Mouse (Mus musculus) embryonic facial prominence, embryonic 12.5 days (tissue): Measurements from ENCODE around the gene Tedc1. TPM values are rescaled to one million over a fixed set of nuclear protein-coding genes. Genes with fewer than 3 reads are reported as not detected.
"Not testable (repeated sequence)": the region's sequence is repeated elsewhere in the genome, so short reads cannot be mapped to it uniquely, and the experiment has no call there.

ENCODE experiments used
- ATAC-seq: fragments of 200-750 bp; cut with Nextera tagmentation; 2 replicates; pipeline ENCODE4 v1.8.0; 2017; ENCODE audit not compliant: insufficient number of reproducible peaks, insufficient read depth, low FRiP score, low TSS enrichment
- H3K27ac ChIP-seq: fragments of 300-500 bp; sonication (generic); 2 replicates; pipeline ENCODE4 v1.5.1; 2016; ENCODE audit warnings: mild to moderate bottlenecking
- H3K27me3 ChIP-seq: fragments of 300-500 bp; sonication (generic); 2 replicates; pipeline ENCODE4 v1.6.1; 2016; ENCODE audit warnings: mild to moderate bottlenecking, moderate library complexity
- H3K36me3 ChIP-seq: fragments of 300-500 bp; sonication (generic); 2 replicates; pipeline ENCODE4 v1.6.1; 2016; ENCODE audit warnings: mild to moderate bottlenecking
- H3K4me1 ChIP-seq: fragments of 300-500 bp; sonication (generic); 2 replicates; pipeline ENCODE4 v1.6.1; 2016
- H3K4me2 ChIP-seq: fragments of 300-500 bp; sonication (generic); replicated peaks from 2 replicates; pipeline ENCODE4 v1.6.1; 2016; ENCODE audit warnings: mild to moderate bottlenecking, moderate library complexity
- H3K4me3 ChIP-seq: fragments of 300-500 bp; sonication (generic); 2 replicates; pipeline ENCODE4 v1.5.1; 2016; ENCODE audit warnings: mild to moderate bottlenecking
- H3K9ac ChIP-seq: fragments of 300-500 bp; sonication (generic); 2 replicates; pipeline ENCODE4 v1.6.1; 2016; ENCODE audit warnings: mild to moderate bottlenecking, moderate library complexity
- H3K9me3 ChIP-seq: fragments of 300-500 bp; sonication (generic); 2 replicates; pipeline ENCODE4 v1.6.1; 2016; ENCODE audit warnings: mild to moderate bottlenecking, moderate library complexity
- whole genome bisulfite sequencing: fragments of 180-500 bp; shearing (Covaris S2); methylation state at CpG from one replicate; pipeline ENCODE4 v1.1.7; 2016; 5-methylcytosine and 5-hydroxymethylcytosine counted together
- polyA plus RNA-seq: library from polyadenylated mRNA; unstranded; fragments of >200 nt; fragmentation: Nextera tagmentation; extraction: Ambion mirVana; gene quantifications from 2 replicates; pipeline ENCODE4 v1.2.1, GENCODE M21; 2016

Tedc1 gene
- polyA plus RNA-seq, 1 experiment from 2014 or later, result 49.7 TPM

GRCm38 (mm10) chr12:113187584-113188295 is 31.5 kb downstream of the Tedc1 start:
- Histone ChIP-seq H3K4me2 (peak overlapping the region; percentile 89), H3K4me1 (peaks cover 17% of the 10 kb centered on the region), H3K9me3 (no peaks in the 10 kb centered on the region), H3K27ac (no peak overlapping the region), H3K27me3 (peaks cover 20% of the 10 kb centered on the region), H3K4me3 (peak overlapping the region; percentile 71), H3K9ac (peak overlapping the region; percentile 31), H3K36me3 (peaks cover 16% of the 10 kb centered on the region)
- 2% methylated on average over 56 of the region's 56 CpGs for WGBS
- ATAC-seq, result 0 out of 2 replicates have a peak, but pooled peaks have one; percentile 3

GRCm38 (mm10) chr12:113188349-113189055 is 32.3 kb downstream of the Tedc1 start:
- no peak for ATAC-seq
- Histone ChIP-seq H3K4me1 (peaks cover 17% of the 10 kb centered on the region), H3K4me2 (peak overlapping the region; percentile 89), H3K27me3 (peaks cover 20% of the 10 kb centered on the region), H3K4me3 (peak overlapping the region; percentile 71; the same call in 1 of the 2 replicates), H3K36me3 (peaks cover 16% of the 10 kb centered on the region), H3K27ac (no peak overlapping the region), H3K9me3 (no peaks in the 10 kb centered on the region), H3K9ac (no peak overlapping the region)
- 87% methylated on average over 51 of the region's 51 CpGs for WGBS

- WGBS, result 63% methylated on average over 2 of the region's 2 CpGs
- Histone ChIP-seq H3K36me3 (peaks cover 14% of the 10 kb centered on the region), H3K27ac (no peak overlapping the region), H3K27me3 (no peaks in the 10 kb centered on the region), H3K9ac (no peak overlapping the region), H3K4me3 (no peak overlapping the region), H3K4me1 (no peaks in the 10 kb centered on the region), H3K9me3 (0 out of 2 replicates have a peak, but pooled peaks cover 2% of the 10 kb centered on the region), H3K4me2 (no peak overlapping the region)
- ATAC-seq, result no peak
Measured at GRCm38 (mm10) chr12:113193423-113193822, 37.2 kb downstream of the Tedc1 start.

- not testable (repeated sequence) for H3K27ac ChIP-seq, H3K36me3 ChIP-seq, H3K4me2 ChIP-seq, H3K4me3 ChIP-seq, H3K9ac ChIP-seq, H3K4me1 ChIP-seq, ATAC-seq, H3K9me3 ChIP-seq, H3K27me3 ChIP-seq
- 92% methylated on average over 3 of the region's 6 CpGs for WGBS
Measured at GRCm38 (mm10) chr12:113199132-113199531, 42.9 kb downstream of the Tedc1 start.

- Histone ChIP-seq H3K9ac (no peak overlapping the region), H3K4me3 (no peak overlapping the region), H3K9me3 (0 out of 2 replicates have a peak, but pooled peaks cover 4% of the 10 kb centered on the region), H3K27ac (no peak overlapping the region), H3K27me3 (no peaks in the 10 kb centered on the region), H3K4me2 (no peak overlapping the region), H3K4me1 (no peaks in the 10 kb centered on the region), H3K36me3 (no peaks in the 10 kb centered on the region)
- 88% methylated on average over 4 of the region's 4 CpGs for WGBS
- no peak for ATAC-seq
Measured at GRCm38 (mm10) chr12:113201301-113201700, 45.1 kb downstream of the Tedc1 start.

- Histone ChIP-seq H3K9ac (no peak overlapping the region), H3K27ac (no peak overlapping the region), H3K9me3 (0 out of 2 replicates have a peak, but pooled peaks cover 4% of the 10 kb centered on the region), H3K4me2 (no peak overlapping the region), H3K4me1 (no peaks in the 10 kb centered on the region), H3K4me3 (no peak overlapping the region), H3K36me3 (no peaks in the 10 kb centered on the region), H3K27me3 (no peaks in the 10 kb centered on the region)
- no peak for ATAC-seq
Measured at GRCm38 (mm10) chr12:113202008-113202407, 45.8 kb downstream of the Tedc1 start.

- 0 out of 2 replicates have a peak, but pooled peaks cover 4% of the 10 kb centered on the region for H3K9me3 ChIP-seq
- H3K36me3 ChIP-seq, result no peaks in the 10 kb centered on the region
- no peak overlapping the region for H3K27ac ChIP-seq
- H3K4me3 ChIP-seq, result no peak overlapping the region
- no peaks in the 10 kb centered on the region for H3K27me3 ChIP-seq
- peak; percentile 52; the same call in 1 of the 2 replicates for ATAC-seq
- no peak overlapping the region for H3K4me2 ChIP-seq
- no peak overlapping the region for H3K9ac ChIP-seq
- WGBS, result 85% methylated on average over 7 of the region's 7 CpGs
- H3K4me1 ChIP-seq, result no peaks in the 10 kb centered on the region
Measured at GRCm38 (mm10) chr12:113203522-113203921, 47.3 kb downstream of the Tedc1 start.

- H3K27ac ChIP-seq, result no peak overlapping the region
- no peak overlapping the region for H3K4me2 ChIP-seq
- no peak for ATAC-seq
- 0 out of 2 replicates have a peak, but pooled peaks cover 4% of the 10 kb centered on the region for H3K9me3 ChIP-seq
- H3K4me3 ChIP-seq, result no peak overlapping the region
- no peaks in the 10 kb centered on the region for H3K4me1 ChIP-seq
- WGBS, result 90% methylated on average over 7 of the region's 7 CpGs
- H3K27me3 ChIP-seq, result no peaks in the 10 kb centered on the region
- H3K36me3 ChIP-seq, result no peaks in the 10 kb centered on the region
- H3K9ac ChIP-seq, result no peak overlapping the region
Measured at GRCm38 (mm10) chr12:113205251-113205942, 49.2 kb downstream of the Tedc1 start.

GRCm38 (mm10) chr12:113207737-113208136 is 51.5 kb downstream of the Tedc1 start:
- Histone ChIP-seq H3K27ac (no peak overlapping the region), H3K4me1 (no peaks in the 10 kb centered on the region), H3K27me3 (no peaks in the 10 kb centered on the region), H3K9ac (no peak overlapping the region), H3K36me3 (no peaks in the 10 kb centered on the region), H3K9me3 (no peaks in the 10 kb centered on the region), H3K4me3 (no peak overlapping the region), H3K4me2 (no peak overlapping the region)
- 77% methylated on average over 6 of the region's 6 CpGs for WGBS
- ATAC-seq, result no peak

- no peaks in the 10 kb centered on the region for H3K9me3 ChIP-seq
- ATAC-seq, result no peak
- H3K4me1 ChIP-seq, result no peaks in the 10 kb centered on the region
- no peak overlapping the region for H3K4me2 ChIP-seq
- H3K36me3 ChIP-seq, result no peaks in the 10 kb centered on the region
- H3K9ac ChIP-seq, result no peak overlapping the region
- no peak overlapping the region for H3K27ac ChIP-seq
- whole genome bisulfite sequencing, result 86% methylated on average over 17 of the region's 17 CpGs
- no peak overlapping the region for H3K4me3 ChIP-seq
- no peaks in the 10 kb centered on the region for H3K27me3 ChIP-seq
Measured at GRCm38 (mm10) chr12:113210586-113211378, 54.6 kb downstream of the Tedc1 start.

GRCm38 (mm10) chr12:113211772-113212171 is 55.6 kb downstream of the Tedc1 start:
- Histone ChIP-seq H3K27me3 (no peaks in the 10 kb centered on the region), H3K36me3 (no peaks in the 10 kb centered on the region), H3K4me3 (no peak overlapping the region), H3K27ac (no peak overlapping the region), H3K9me3 (no peaks in the 10 kb centered on the region), H3K4me2 (no peak overlapping the region), H3K4me1 (no peaks in the 10 kb centered on the region), H3K9ac (no peak overlapping the region)
- WGBS, result 80% methylated on average over 5 of the region's 5 CpGs
- no peak for ATAC-seq
